Mouse (Mus musculus) limb, embryonic 11.5 days (tissue): Measurements from ENCODE around the gene Ppp2r3a. TPM values are rescaled to one million over a fixed set of nuclear protein-coding genes. Genes with fewer than 3 reads are reported as not detected.

Experiments
- ATAC-seq: fragments of 200-750 bp; cut with Nextera tagmentation; 2 replicates; pipeline ENCODE4 v1.8.0; 2017; ENCODE audit warnings: low read depth; ENCODE audit not compliant: insufficient number of reproducible peaks, low FRiP score, low TSS enrichment
- DNase-seq: peaks from one replicate; pipeline ENCODE4 v3.0.0-alpha.2; 2015; ENCODE audit warnings: low spot score
- H3K27ac ChIP-seq: fragments of 300-500 bp; sonication (generic); replicated peaks from 2 replicates; pipeline ENCODE4 v1.5.1; 2014; ENCODE audit warnings: low read depth, mild to moderate bottlenecking, low read length
- H3K27me3 ChIP-seq: fragments of 300-500 bp; sonication (generic); 2 replicates; pipeline ENCODE4 v1.6.1; 2014; ENCODE audit warnings: mild to moderate bottlenecking, low read length, mixed read lengths; ENCODE audit not compliant: control insufficient read depth, insufficient read depth
- H3K36me3 ChIP-seq: fragments of 300-500 bp; sonication (generic); 2 replicates; pipeline ENCODE4 v1.6.1; 2014; ENCODE audit warnings: mild to moderate bottlenecking, low read length, moderate library complexity, mixed read lengths; ENCODE audit not compliant: control insufficient read depth, insufficient read depth
- H3K4me1 ChIP-seq: fragments of 300-500 bp; sonication (generic); 2 replicates; pipeline ENCODE4 v1.6.1; 2014; ENCODE audit warnings: low read length, mixed read lengths; ENCODE audit not compliant: control insufficient read depth, insufficient read depth
- H3K4me2 ChIP-seq: fragments of 300-500 bp; sonication (generic); 2 replicates; pipeline ENCODE4 v1.6.1; 2014; ENCODE audit warnings: low read depth, mild to moderate bottlenecking, moderate library complexity; ENCODE audit not compliant: severe bottlenecking
- H3K4me3 ChIP-seq: fragments of 300-500 bp; sonication (generic); 2 replicates; pipeline ENCODE4 v1.5.1; 2014; ENCODE audit warnings: low read depth, low read length
- H3K9ac ChIP-seq: fragments of 300-500 bp; sonication (generic); 2 replicates; pipeline ENCODE4 v1.6.1; 2014; ENCODE audit warnings: mild to moderate bottlenecking, low read length
- H3K9me3 ChIP-seq: fragments of 300-500 bp; sonication (generic); 2 replicates; pipeline ENCODE4 v1.6.1; 2016; ENCODE audit warnings: low read length; ENCODE audit not compliant: control insufficient read depth
- WGBS: fragments of 180-500 bp; shearing (Covaris S2); extraction: QIAGEN DNeasy Blood & Tissue Kit; methylation state at CpG from one replicate; pipeline ENCODE4 v1.1.7; 2014; 5-methylcytosine and 5-hydroxymethylcytosine counted together
- polyA plus RNA-seq: library from polyadenylated mRNA; unstranded; fragments of >200 nt; fragmentation: Nextera tagmentation; extraction: Ambion mirVana; gene quantifications from 2 replicates; pipeline ENCODE4 v1.2.1, GENCODE M21; 2014

Ppp2r3a gene
- polyA plus RNA-seq, 1 experiment from 2014 or later = 12.5 TPM

DNA sequence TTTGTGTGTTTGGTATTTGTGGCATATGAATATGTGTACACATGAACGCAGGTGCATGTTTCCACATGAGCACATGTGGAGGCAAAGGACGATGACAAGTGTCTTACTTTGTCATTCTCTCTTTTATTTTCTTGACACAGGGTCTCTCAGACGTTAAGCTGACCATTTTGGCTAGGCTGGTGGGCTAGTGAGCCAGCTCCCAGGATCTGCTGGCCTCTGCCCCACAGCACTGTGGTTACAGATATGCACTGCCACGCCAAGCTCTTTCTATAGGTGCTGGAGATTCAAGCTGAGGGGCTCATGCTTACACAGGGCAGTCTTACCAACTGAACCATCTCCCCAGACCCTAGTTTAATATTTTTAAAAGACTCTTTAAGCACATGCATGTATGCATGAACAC is 45.1 kb downstream of the Ppp2r3a start:
- Histone ChIP-seq H3K27ac (no peak overlapping the region), H3K4me3 (no peak overlapping the region), H3K27me3 (no peaks in the 10 kb centered on the region), H3K36me3 (no peaks in the 10 kb centered on the region), H3K4me1 (no peaks in the 10 kb centered on the region), H3K4me2 (no peak overlapping the region), H3K9me3 (no peaks in the 10 kb centered on the region), H3K9ac (no peak overlapping the region)
- WGBS = 91% methylated on average over 4 of the region's 4 CpGs
- no peak for DNase-seq
- ATAC-seq = no peak

DNA sequence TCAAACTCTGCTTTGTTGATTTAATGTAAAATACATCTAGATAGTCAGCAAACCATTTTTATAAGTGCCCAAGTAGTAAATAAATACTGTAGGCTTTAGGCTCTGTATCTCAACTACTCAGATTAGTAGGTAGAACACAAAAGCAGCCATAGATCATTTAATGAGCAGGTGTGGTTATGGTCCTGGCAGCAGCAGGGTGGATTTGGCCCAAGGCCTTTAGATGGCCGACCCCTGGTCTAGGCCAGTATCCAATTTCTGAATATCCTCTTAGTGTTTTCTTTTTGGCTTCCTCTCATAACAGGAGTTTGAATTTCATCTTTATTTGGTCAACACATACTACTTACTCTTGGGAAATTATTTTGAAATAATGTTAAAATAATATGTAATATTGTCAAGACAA is 46.4 kb downstream of the Ppp2r3a start:
- Histone ChIP-seq H3K4me1 (0 out of 2 replicates have a peak, but pooled peaks cover 3% of the 10 kb centered on the region), H3K9ac (no peak overlapping the region), H3K27ac (no peak overlapping the region), H3K4me2 (no peak overlapping the region), H3K36me3 (no peaks in the 10 kb centered on the region), H3K4me3 (no peak overlapping the region), H3K27me3 (no peaks in the 10 kb centered on the region), H3K9me3 (no peaks in the 10 kb centered on the region)
- 61% methylated on average over 1 of the region's 1 CpGs for WGBS
- ATAC-seq (no peak), DNase-seq (no peak)

DNA sequence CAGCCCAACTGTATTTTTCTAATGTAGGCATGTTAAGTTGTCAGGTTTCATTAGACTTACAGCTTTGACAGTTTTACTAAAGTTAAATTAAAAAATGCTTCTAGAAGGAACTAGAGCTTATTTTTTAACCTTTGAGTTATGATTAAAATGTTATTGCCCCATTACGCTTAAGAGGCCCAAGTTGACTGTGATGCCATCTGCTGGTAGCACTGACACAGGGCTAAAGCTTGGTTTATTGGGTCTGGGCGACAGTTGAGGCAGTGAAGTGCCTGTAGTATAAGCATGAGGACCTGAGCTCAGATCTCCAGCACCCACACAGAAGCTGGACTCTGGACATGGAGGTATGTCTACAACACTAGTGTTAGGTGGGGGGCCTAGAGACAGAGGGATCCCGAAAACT is 47.5 kb downstream of the Ppp2r3a start:
- H3K4me2 ChIP-seq = no peak overlapping the region
- no peak overlapping the region for H3K9ac ChIP-seq
- WGBS = 88% methylated on average over 3 of the region's 3 CpGs
- no peaks in the 10 kb centered on the region for H3K36me3 ChIP-seq
- ATAC-seq = no peak
- 0 out of 2 replicates have a peak, but pooled peaks cover 3% of the 10 kb centered on the region for H3K4me1 ChIP-seq
- H3K4me3 ChIP-seq = no peak overlapping the region
- no peaks in the 10 kb centered on the region for H3K27me3 ChIP-seq
- DNase-seq = no peak
- H3K27ac ChIP-seq = no peak overlapping the region
- no peaks in the 10 kb centered on the region for H3K9me3 ChIP-seq

DNA sequence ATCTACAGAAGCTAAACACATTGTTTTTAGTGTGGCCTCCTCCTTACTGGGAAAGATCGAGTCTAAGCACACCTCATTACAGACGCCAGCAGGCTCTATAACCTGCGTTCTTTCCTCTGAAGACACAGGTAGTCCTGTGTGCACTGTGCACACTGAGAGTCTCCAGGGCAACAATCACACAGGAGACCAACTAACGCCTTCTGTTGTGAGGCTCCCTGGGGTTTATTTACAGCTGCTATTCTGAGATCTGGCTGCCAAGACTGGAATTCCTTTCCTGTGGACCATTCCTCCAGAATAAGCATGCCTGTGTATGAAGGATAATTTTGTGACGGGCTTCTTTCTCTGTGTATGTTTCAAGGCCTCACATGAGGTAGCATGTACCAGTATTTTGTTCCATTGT is 51.0 kb downstream of the Ppp2r3a start:
- Histone ChIP-seq H3K4me2 (no peak overlapping the region), H3K9me3 (no peaks in the 10 kb centered on the region), H3K4me3 (no peak overlapping the region), H3K9ac (no peak overlapping the region), H3K27ac (no peak overlapping the region), H3K36me3 (no peaks in the 10 kb centered on the region), H3K27me3 (no peaks in the 10 kb centered on the region), H3K4me1 (0 out of 2 replicates have a peak, but pooled peaks cover 3% of the 10 kb centered on the region)
- DNase-seq = peak; percentile 37
- ATAC-seq = 0 out of 2 replicates have a peak, but pooled peaks have one; percentile 26
- WGBS = 34% methylated on average over 5 of the region's 5 CpGs

DNA sequence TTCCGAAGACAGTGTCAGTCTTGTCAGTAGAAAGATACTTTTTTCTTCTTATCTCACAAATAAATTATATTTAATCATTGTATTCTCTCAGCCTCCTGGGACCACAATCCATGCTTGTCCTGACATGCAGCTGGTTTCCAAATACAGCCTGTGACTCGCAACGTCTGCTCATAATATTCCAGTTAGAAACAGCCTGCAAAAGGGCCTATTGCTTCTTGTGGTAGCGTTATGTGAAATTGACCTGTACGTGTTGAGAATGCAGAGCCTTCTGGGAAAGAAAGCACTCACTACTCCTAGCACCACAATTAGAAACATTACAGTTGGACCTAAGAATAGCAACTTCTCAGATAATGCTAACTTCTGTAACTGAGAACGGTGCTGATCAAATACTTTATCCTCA is 52.8 kb downstream of the Ppp2r3a start:
- no peaks in the 10 kb centered on the region for H3K9me3 ChIP-seq
- H3K27ac ChIP-seq = no peak overlapping the region
- no peaks in the 10 kb centered on the region for H3K27me3 ChIP-seq
- ATAC-seq (no peak), DNase-seq (no peak)
- no peaks in the 10 kb centered on the region for H3K36me3 ChIP-seq
- 0 out of 2 replicates have a peak, but pooled peaks cover 3% of the 10 kb centered on the region for H3K4me1 ChIP-seq
- WGBS = 79% methylated on average over 6 of the region's 6 CpGs
- no peak overlapping the region for H3K9ac ChIP-seq
- H3K4me2 ChIP-seq = no peak overlapping the region
- H3K4me3 ChIP-seq = no peak overlapping the region

DNA sequence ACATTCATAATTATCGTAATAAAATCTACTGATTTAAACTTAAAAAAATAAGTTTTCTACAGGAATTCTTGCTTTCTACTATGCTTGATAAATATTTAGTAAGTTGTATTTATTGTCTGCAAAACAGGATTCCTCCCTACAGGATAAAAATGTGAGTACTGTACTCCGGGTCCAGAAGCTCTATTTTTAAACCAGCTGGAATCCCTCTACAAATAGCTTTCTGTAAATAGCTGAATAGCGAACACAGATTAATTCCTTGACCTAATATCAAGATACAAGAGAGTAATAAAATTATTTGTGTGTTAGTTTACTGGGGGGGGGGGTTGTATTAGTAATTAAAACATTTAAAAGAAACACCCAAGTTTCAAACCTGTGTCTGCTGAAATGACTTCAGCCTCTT is 53.3 kb downstream of the Ppp2r3a start:
- DNase-seq = no peak
- H3K27ac ChIP-seq = no peak overlapping the region
- 93% methylated on average over 3 of the region's 3 CpGs for whole genome bisulfite sequencing

DNA sequence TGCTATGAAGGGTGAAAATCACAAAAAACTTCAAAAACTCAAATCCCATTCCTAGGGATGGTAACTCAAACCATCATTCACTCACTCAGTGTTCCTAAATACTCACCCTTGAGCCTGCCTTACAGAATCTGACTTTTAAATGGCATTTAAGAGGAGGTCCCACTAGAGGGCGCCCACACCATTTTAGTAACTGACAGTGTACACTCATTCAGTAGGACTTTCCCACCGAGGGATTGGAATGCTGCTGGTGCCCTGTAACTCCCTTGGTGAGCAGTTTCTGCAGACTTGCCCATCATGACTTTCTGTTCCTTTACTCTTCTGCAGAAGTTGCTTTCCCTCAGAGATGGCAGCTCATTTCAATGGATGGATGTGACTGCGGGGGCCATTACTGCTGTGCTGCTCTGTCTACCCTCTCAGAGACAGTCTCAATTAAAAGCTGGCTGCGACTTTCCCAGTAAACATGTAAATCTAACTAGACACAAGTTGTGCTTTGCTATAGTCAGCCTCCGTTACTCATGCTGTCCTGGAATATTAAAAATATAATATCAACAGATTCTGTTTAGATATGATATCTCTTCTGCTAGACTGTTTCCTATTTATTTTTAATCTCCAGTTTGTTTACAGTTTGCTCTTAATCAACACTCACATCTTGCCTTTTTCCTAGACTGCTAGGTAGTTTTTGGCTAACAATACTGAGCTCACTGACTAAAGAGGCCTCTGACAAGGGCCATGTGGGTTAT is 69.5 kb downstream of the Ppp2r3a start:
- peak; percentile 57; the same call in 1 of the 2 replicates for ATAC-seq
- H3K36me3 ChIP-seq = no peaks in the 10 kb centered on the region; the same call in 1 of the 2 replicates
- no peaks in the 10 kb centered on the region; the same call in 1 of the 2 replicates for H3K9me3 ChIP-seq
- H3K4me3 ChIP-seq = no peak overlapping the region
- no peak overlapping the region for H3K27ac ChIP-seq
- no peak overlapping the region for H3K9ac ChIP-seq
- 42% methylated on average over 5 of the region's 5 CpGs for WGBS
- no peaks in the 10 kb centered on the region for H3K27me3 ChIP-seq
- no peak overlapping the region for H3K4me2 ChIP-seq
- no peaks in the 10 kb centered on the region for H3K4me1 ChIP-seq
- peak; percentile 88 for DNase-seq

More for the DNA sequence above, 53.3 kb downstream of the Ppp2r3a start:
- Histone ChIP-seq H3K4me1 (0 out of 2 replicates have a peak, but pooled peaks cover 3% of the 10 kb centered on the region), H3K9ac (no peak overlapping the region), H3K4me3 (no peak overlapping the region), H3K27me3 (no peaks in the 10 kb centered on the region), H3K36me3 (no peaks in the 10 kb centered on the region), H3K4me2 (no peak overlapping the region), H3K9me3 (no peaks in the 10 kb centered on the region)
- no peak for ATAC-seq

DNA sequence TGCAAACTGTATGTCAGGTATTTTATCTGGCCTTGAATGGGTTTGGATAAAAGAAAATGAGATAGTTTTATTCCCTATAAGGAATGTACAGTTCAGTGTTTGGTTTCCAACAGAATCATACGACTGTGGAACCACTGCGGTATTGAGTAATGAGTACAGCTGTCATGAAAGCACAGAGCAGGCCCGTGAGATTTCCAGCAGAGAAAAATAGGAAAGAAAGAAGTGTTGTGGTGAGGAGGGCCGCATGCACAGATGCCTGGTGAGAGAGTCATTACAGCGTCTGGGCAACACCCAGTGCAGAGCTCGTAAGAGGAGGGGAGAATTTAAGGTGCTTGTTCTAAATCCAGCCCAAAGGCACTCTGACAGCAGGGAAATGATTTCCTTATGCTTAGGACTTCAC is 70.3 kb downstream of the Ppp2r3a start:
- WGBS = 71% methylated on average over 6 of the region's 6 CpGs

More for the DNA sequence above, 70.3 kb downstream of the Ppp2r3a start:
- no peak overlapping the region for H3K4me3 ChIP-seq
- H3K4me1 ChIP-seq = no peaks in the 10 kb centered on the region
- no peak overlapping the region for H3K27ac ChIP-seq
- H3K27me3 ChIP-seq = no peaks in the 10 kb centered on the region
- H3K4me2 ChIP-seq = no peak overlapping the region
- no peaks in the 10 kb centered on the region; the same call in 1 of the 2 replicates for H3K36me3 ChIP-seq
- no peak for DNase-seq
- no peak overlapping the region for H3K9ac ChIP-seq
- ATAC-seq = no peak
- no peaks in the 10 kb centered on the region; the same call in 1 of the 2 replicates for H3K9me3 ChIP-seq
